Mouse (Mus musculus): ENCODE data around the gene Gm21244.
"Not testable (repeated sequence)": the region's sequence is repeated elsewhere in the genome, so short reads cannot be mapped to it uniquely, and the experiment has no call there.

Gene Gm21244

GRCm38 (mm10) chrY:7169193-7169592 lies at the start of gene Gm21244:
Gene Gm21244, minus strand, starts transcription at chrY:7169293.
- DNase-seq = not testable (repeated sequence)

Measured in kidney, adult 8-10 months (tissue).